ENCODE assay signal across 8 mouse cellular contexts in genomic region chr14:57998526-57999401, GRCm38 (mm10). TPM values are rescaled to one million over a fixed set of nuclear protein-coding genes. Genes with fewer than 3 reads are reported as not detected.
DNase-seq lines count a peak whose midpoint lies in the region; ATAC-seq and TF ChIP-seq lines count a peak whose summit lies in the region.

TSS of gene Micu2 (minus strand) at chr14:57999262.

- H3K79me2 ChIP-seq in liver, adult 2 months (ENCODE audit: control insufficient read depth, insufficient read depth, low read length), result 0 out of 2 replicates have a peak, but pooled peaks cover 5% of the 10 kb centered on the region
- H3K79me2 ChIP-seq in myocyte (ENCODE audit: control insufficient read depth, insufficient read depth), result peaks cover 39% of the 10 kb centered on the region

- 0 out of 2 replicates have a peak, but pooled peaks have one; percentile 15 for TF ChIP-seq POLR2A in liver, adult 2 months (IDR thresholded peaks at IDR 0.05; ENCODE audit: extremely low read depth, insufficient read depth, low read length)
- peak; percentile 76 for TF ChIP-seq POLR2A in myocyte (IDR thresholded peaks at IDR 0.05; ENCODE audit: insufficient read length, low read depth)

- peak within 1 kb of the TSS; percentile 99 for H3K4me3 ChIP-seq in heart, embryonic 10.5 days
- peak within 1 kb of the TSS; percentile 96 for H3K4me3 ChIP-seq in kidney, embryonic 15.5 days (replicated peaks)
- peak within 1 kb of the TSS; percentile 84 for H3K4me3 ChIP-seq in liver, adult 2 months (ENCODE audit: insufficient read depth, low read depth, low read length)
- peak within 1 kb of the TSS; percentile 34 for H3K4me3 ChIP-seq in myocyte

- no peaks in the 10 kb centered on the region for H3K9me3 ChIP-seq in heart, embryonic 10.5 days
- H3K9me3 ChIP-seq in kidney, embryonic 15.5 days (replicated peaks), result no peaks in the 10 kb centered on the region

- peak within 1 kb of the TSS; percentile 72 for H3K4me2 ChIP-seq in kidney, embryonic 15.5 days
- H3K4me2 ChIP-seq in myocyte (ENCODE audit: low read depth), result peak within 1 kb of the TSS; percentile 80

- H3K27me3 ChIP-seq in heart, embryonic 10.5 days (ENCODE audit: insufficient read depth, poor library complexity, severe bottlenecking), result no peaks in the 10 kb centered on the region
- H3K27me3 ChIP-seq in kidney, embryonic 15.5 days, result no peaks in the 10 kb centered on the region
- no peaks in the 10 kb centered on the region for H3K27me3 ChIP-seq in liver, adult 2 months (ENCODE audit: control insufficient read depth, insufficient read depth, low read length)
- H3K27me3 ChIP-seq in myocyte (ENCODE audit: control insufficient read depth, insufficient read depth, insufficient read length), result no peaks in the 10 kb centered on the region
- H3K27me3 ChIP-seq in splenic B cell, adult 2 months (ENCODE audit: control insufficient read depth, insufficient read depth, low read length, poor library complexity, severe bottlenecking), result no peaks in the 10 kb centered on the region

- peak; percentile 98 for ATAC-seq in erythroblast, adult 5-6 weeks (replicated peaks; ENCODE audit: low FRiP score, poor library complexity, severe bottlenecking)
- ATAC-seq in kidney, embryonic 15.5 days (replicated peaks; ENCODE audit: low FRiP score), result peak; percentile 95

- peak; percentile 87 to 88 for DNase-seq in B cell, adult 2 months
- peak; percentile 95 for DNase-seq in brain, adult 2 months (ENCODE audit: low read depth, low spot score)
- DNase-seq in heart, embryonic 10.5 days (ENCODE audit: low spot score), result peak; percentile 90
- peak; percentile 59 for DNase-seq in liver, adult 2 months (ENCODE audit: extremely low read depth, low read depth, low spot score)
- DNase-seq in splenic B cell, adult 2 months (ENCODE audit: low read depth, low spot score), result peak; percentile 95

- TF ChIP-seq CTCF in liver, adult 2 months (IDR thresholded peaks at IDR 0.05; ENCODE audit: low read depth, low read length), result no peak

- 3% methylated on average over 72 of the region's 76 CpGs for WGBS in heart, embryonic 10.5 days
- 2% methylated on average over 74 of the region's 76 CpGs for WGBS in kidney, embryonic 15.5 days
- 2% methylated on average over 76 of the region's 76 CpGs for WGBS in liver, adult 2 months

- no peaks in the 10 kb centered on the region for H3K36me3 ChIP-seq in heart, embryonic 10.5 days
- H3K36me3 ChIP-seq in kidney, embryonic 15.5 days, result no peaks in the 10 kb centered on the region
- no peaks in the 10 kb centered on the region for H3K36me3 ChIP-seq in liver, adult 2 months (ENCODE audit: control insufficient read depth, insufficient read depth, low read length)
- H3K36me3 ChIP-seq in myocyte (ENCODE audit: control insufficient read depth, insufficient read depth), result no peaks in the 10 kb centered on the region
- H3K36me3 ChIP-seq in splenic B cell, adult 2 months (ENCODE audit: control insufficient read depth, insufficient read depth, low read length, poor library complexity, severe bottlenecking), result 0 out of 2 replicates have a peak, but pooled peaks cover 2% of the 10 kb centered on the region

- peak within 1 kb of the TSS; percentile 17 for H3ac ChIP-seq in myocyte (ENCODE audit: control insufficient read depth, insufficient read length)

- H3K4me1 ChIP-seq in heart, embryonic 10.5 days, result peaks cover 4% of the 10 kb centered on the region; the same call in 1 of the 2 replicates
- peaks cover 14% of the 10 kb centered on the region for H3K4me1 ChIP-seq in kidney, embryonic 15.5 days
- peaks cover 6% of the 10 kb centered on the region for H3K4me1 ChIP-seq in liver, adult 2 months (ENCODE audit: control insufficient read depth, insufficient read depth, low read length)

- peak within 1 kb of the TSS; percentile 87 for H3K9ac ChIP-seq in kidney, embryonic 15.5 days
- peak within 1 kb of the TSS; percentile 92 for H3K9ac ChIP-seq in liver, adult 2 months (ENCODE audit: low read depth, low read length)

- peak within 1 kb of the TSS; percentile 98 for H3K27ac ChIP-seq in heart, embryonic 10.5 days
- peak within 1 kb of the TSS; percentile 88 for H3K27ac ChIP-seq in kidney, embryonic 15.5 days
- peak within 1 kb of the TSS; percentile 35 for H3K27ac ChIP-seq in liver, adult 2 months (replicated peaks; ENCODE audit: insufficient read depth, low read depth, low read length)

TF ChIP-seq in myocyte, 11 proteins besides CTCF, POLR2A, EP300 and RAD21:
- no peak for TF ChIP-seq REST (IDR thresholded peaks at IDR 0.05; ENCODE audit: insufficient read depth, insufficient read length)
- TF ChIP-seq MYOD1 (IDR thresholded peaks at IDR 0.05; ENCODE audit: control insufficient read depth in 1 of 3, insufficient read length in 2 of 3, low read depth in 2 of 3), result peak in 1 of 3 experiments; percentile 0
- no peak for TF ChIP-seq USF1 (IDR thresholded peaks at IDR 0.05; ENCODE audit: low read depth)
- peak in 2 of 3 experiments; percentile 14 to 57 for TF ChIP-seq MYOG (IDR thresholded peaks at IDR 0.05; ENCODE audit: control insufficient read depth in 1 of 3, insufficient read depth in 1 of 3, insufficient read length in 2 of 3, low read depth in 2 of 3)
- TF ChIP-seq MAX (IDR thresholded peaks at IDR 0.05; ENCODE audit: low read depth), result peak; percentile 99
- no peak for TF ChIP-seq SRF (IDR thresholded peaks at IDR 0.05; ENCODE audit: control insufficient read depth, insufficient read length, low read depth)
- no peak for TF ChIP-seq TCF3 (IDR thresholded peaks at IDR 0.05; ENCODE audit: insufficient read length, low read depth)
- peak; percentile 78 for TF ChIP-seq POLR2AphosphoS2 (IDR thresholded peaks at IDR 0.05; ENCODE audit: insufficient read length, low read depth)
- TF ChIP-seq TCF12 (IDR thresholded peaks at IDR 0.05; ENCODE audit: insufficient read depth, poor library complexity, severe bottlenecking), result no peak
- TF ChIP-seq CEBPB (IDR thresholded peaks at IDR 0.05; ENCODE audit: insufficient read depth, poor library complexity, severe bottlenecking), result no peak
- no peak for TF ChIP-seq E2F4 (IDR thresholded peaks at IDR 0.05; ENCODE audit: insufficient read depth)

RNA-seq across cellular contexts. Expression of gene Micu2, which starts in this region (rescaled TPM):
- total RNA-seq in erythroblast, adult 5-6 weeks (2015; ENCODE audit: low replicate concordance), result 13.8 and 15.7 TPM in 2 replicates
- 38.3 and 41.3 TPM in 2 replicates for total RNA-seq in erythroblast, adult 5-6 weeks (2017; ENCODE audit: low replicate concordance)
- 82.7 and 88.7 TPM in 2 replicates for polyA plus RNA-seq in heart, embryonic 10.5 days (2016; fragmentation: Nextera tagmentation; extraction: Ambion mirVana)
- polyA plus RNA-seq in kidney, embryonic 15.5 days (2015; fragmentation: Nextera tagmentation; extraction: Ambion mirVana), result 82.2 and 86.3 TPM in 2 replicates
- 35.9 and 43.6 TPM in 2 replicates for total RNA-seq in liver, adult 2 months (2014; rRNA removed)
- 10.2 and 11.0 TPM in 2 replicates for polyA plus RNA-seq in liver, adult 2 months (2012; rRNA removed)
- 48.2 TPM for polyA plus RNA-seq in myocyte (2012; fragmentation: generic; extraction: Trizol)

Comparison
In these comparisons a context has a peak if more than half of its experiments do, and no peak if none do; other contexts are left out.
1. Peak in every context shown above with its lines: DNase-seq, ATAC-seq, H3K4me3 ChIP-seq and H3K27ac ChIP-seq.
2. H3K27ac ChIP-seq: peak in every context shown above with its lines; median percentile 98 in heart, embryonic 10.5 days; 88 in kidney, embryonic 15.5 days; 35 in liver, adult 2 months.
3. H3K4me3 ChIP-seq: peak in every context shown above with its lines; median percentile 99 in heart, embryonic 10.5 days; 96 in kidney, embryonic 15.5 days; 84 in liver, adult 2 months; 34 in myocyte.